Mouse (Mus musculus): Measurements from ENCODE around the gene Mbd3l2. TPM values are rescaled to one million over a fixed set of nuclear protein-coding genes. Genes with fewer than 3 reads are reported as not detected.

Mbd3l2 gene
- polyA plus RNA-seq (2021; fragmentation: Nextera tagmentation) = not detected in 2 replicates
- long read RNA-seq, experiment 1 = 0 reads
- long read RNA-seq, experiment 2 = 0 reads

DNA sequence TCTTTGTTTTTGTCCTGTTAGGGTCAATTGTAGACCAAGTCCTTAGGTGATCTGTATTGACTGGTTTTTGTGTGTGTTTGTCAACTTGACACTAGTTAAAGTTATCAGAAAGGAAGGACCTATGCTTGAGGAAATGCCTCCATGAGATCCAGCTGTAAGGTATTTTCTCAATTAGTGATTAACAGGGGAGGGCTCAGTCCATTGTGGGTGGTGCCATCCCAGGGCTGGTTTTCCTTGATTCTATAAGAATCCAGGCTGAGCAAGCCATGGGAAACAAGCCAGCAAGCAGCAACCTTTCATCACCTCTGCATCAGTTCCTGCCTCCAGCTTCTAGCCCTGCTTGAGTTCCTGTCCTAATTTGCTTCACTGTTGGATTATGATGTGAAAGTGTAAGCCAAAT, at the start of gene Mbd3l2:
Gene Mbd3l2 (plus strand): TSS at position 301 of the 400 bp plus-strand sequence.

DNA sequence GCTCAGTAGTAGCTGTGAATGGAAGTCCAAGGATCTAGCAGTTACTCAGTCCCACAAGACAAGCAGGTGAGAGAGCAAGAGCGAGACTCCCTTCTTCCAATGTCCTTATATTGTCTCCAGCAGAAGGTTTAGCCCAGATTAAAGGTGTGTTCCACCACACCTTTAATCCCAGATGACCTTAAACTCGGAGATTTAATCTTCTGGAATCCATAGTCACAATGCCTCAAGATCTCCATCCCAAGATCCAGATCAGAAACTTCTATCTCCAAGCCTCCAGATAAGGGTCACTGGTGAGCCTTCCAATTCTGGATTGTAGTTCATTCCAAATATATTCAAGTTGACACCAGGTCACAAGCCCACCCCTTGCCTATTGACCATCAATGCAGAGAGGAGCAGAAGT, 27.6 kb upstream of the Mbd3l2 start, which contains the start of gene Naalad2:
Gene Naalad2 (minus strand): TSS at position 101 of the 400 bp plus-strand sequence.

GRCm38 (mm10) chr9:18404118-18404517, 26.3 kb upstream of the Mbd3l2 start, which contains the start of gene Ubtfl1:
Ubtfl1 (plus strand) TSS chr9:18404418.

GRCm38 (mm10) chr9:18478168-18478567, 47.7 kb downstream of the Mbd3l2 start, which contains the start of the genes Zfp558 and Mbd3l1:
Zfp558 (minus strand) TSS chr9:18478268.
Mbd3l1 (plus strand) TSS chr9:18478359.

Other genes starting within 250 kb of the Mbd3l2 start
- gene Chordc1, start 138.5 kb upstream of the Mbd3l2 start, polyA plus RNA-seq (2021; fragmentation: Nextera tagmentation) = 84.1 and 109 TPM in 2 replicates
- 0.43 TPM in 2 replicates for gene Naalad2, start 27.7 kb upstream of the Mbd3l2 start, polyA plus RNA-seq (2021; fragmentation: Nextera tagmentation)
- gene Ubtfl1, start 26.2 kb upstream of the Mbd3l2 start, polyA plus RNA-seq (2021; fragmentation: Nextera tagmentation) = not detected in 2 replicates
- 0.87 and 1.3 TPM in 2 replicates for gene Zfp558, start 47.6 kb downstream of the Mbd3l2 start, polyA plus RNA-seq (2021; fragmentation: Nextera tagmentation)
- gene Mbd3l1, start 47.7 kb downstream of the Mbd3l2 start, polyA plus RNA-seq (2021; fragmentation: Nextera tagmentation) = not detected in 2 replicates
- not detected in 2 replicates for gene Muc16, start 243.9 kb downstream of the Mbd3l2 start, polyA plus RNA-seq (2021; fragmentation: Nextera tagmentation)

All from left cerebral cortex, adult 6 months (tissue).